Mouse (Mus musculus) adrenal gland, adult 8-10 months (tissue): Measurements from ENCODE around the gene Slc28a2. TPM values are rescaled to one million over a fixed set of nuclear protein-coding genes. Genes with fewer than 3 reads are reported as not detected.
A peak's percentile ranks its signal among the peaks of the same experiment; 100 is the strongest.
"Not testable (repeated sequence)": the region's sequence is repeated elsewhere in the genome, so short reads cannot be mapped to it uniquely, and the experiment has no call there.

Experiments used
- DNase-seq: peaks from one replicate; pipeline ENCODE4 v3.0.0; 2022
- total RNA-seq, 4 experiments: library from RNA; stranded (reverse); gene quantifications; 2 replicates each; pipeline ENCODE4 v1.2.4; 2022

The Slc28a2 gene
- total RNA-seq, 4 experiments from 2014 or later, result 0.84 to 4.8 (median 2.1) TPM

DNA sequence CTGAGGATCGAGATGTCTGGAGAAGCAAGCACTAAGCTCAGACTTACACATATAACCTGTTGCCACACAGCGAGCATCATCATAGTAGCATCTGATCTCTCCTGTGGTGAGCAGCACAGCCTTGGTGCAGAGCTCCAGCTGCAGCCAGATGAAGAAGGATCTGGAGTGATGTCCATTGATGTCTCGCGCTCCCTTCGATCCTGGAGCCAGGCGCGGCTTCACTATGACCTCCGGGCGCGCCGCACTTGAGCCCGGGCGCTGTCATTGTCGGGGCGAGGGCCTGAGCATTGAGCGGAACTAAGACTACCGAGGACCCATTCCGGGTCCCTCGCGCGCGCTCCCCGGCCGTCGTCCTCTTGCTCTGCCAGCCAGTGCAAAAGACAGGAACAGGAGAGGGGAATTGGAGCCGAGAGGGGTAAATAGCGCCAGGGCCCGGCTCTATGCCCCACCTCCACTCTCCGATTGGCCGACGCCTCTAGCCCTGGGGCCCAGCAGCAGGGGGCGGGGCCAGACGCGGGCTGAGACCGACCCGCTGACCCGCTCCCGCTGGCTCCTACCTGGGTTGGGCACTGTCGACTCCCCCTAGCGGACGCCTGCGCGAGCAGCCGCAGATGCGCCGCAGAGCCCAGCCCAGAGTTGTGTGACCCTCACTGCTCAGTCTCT is 41.2 kb downstream of the Slc28a2 start:
- peak; percentile 91 for DNase-seq

DNA sequence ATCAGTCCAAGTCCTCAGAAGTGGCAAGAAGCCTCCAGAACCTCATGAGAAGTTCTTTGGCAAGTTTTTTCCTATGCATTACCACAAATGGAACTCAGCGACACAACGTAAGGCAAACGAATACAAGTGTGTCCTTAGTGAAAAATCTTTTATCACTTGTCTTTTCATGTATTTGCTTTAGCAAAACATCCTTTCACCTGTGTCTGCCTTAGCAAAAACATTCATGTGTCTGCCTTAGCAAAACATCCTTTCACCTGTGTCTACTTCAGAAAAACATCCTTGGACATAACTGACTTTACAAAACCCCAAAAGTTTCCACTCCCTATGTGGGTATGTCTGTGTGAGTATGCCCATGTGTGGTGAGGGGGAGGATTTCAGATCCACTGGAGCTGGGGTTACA is 42.9 kb downstream of the Slc28a2 start:
- no peak for DNase-seq

DNA sequence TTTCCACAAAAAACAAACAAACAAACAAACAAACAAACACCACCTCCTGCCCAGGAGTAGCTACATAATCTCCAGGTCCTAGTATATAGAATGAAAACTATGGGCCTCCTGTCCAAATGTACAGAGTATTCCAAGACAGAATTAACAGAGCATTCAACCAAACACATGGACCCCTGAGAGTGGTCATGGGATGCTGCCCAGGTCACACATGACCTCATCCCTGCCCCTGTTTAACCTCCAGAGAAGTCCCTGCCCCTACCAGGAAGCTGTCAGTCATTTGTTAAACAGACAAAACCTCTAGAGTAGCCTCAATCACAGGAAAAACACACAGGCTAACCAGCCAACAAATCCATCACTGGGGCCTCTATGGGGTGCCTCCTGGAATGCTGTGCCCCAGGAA is 50.3 kb downstream of the Slc28a2 start:
- no peak for DNase-seq

DNA sequence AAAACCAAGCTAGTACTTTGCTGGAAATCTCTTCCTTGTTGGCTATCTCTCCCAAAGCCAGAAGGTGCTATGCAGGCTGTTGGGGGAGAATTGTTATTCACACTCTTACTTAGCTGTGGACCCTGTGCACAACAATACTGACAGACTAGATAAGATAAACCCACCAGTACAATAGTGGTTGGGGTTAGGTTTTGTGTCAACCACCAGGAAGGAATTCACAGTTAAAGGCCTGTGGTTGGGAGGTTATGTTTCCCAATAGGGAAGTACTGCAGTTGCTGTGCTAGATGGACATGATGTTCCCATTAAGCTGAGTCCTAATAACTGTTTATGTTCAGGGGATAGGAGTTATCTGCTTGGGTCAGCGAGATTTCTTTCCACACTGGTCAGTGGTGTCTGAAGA is 57.5 kb downstream of the Slc28a2 start:
- not testable (repeated sequence) for DNase-seq

DNA sequence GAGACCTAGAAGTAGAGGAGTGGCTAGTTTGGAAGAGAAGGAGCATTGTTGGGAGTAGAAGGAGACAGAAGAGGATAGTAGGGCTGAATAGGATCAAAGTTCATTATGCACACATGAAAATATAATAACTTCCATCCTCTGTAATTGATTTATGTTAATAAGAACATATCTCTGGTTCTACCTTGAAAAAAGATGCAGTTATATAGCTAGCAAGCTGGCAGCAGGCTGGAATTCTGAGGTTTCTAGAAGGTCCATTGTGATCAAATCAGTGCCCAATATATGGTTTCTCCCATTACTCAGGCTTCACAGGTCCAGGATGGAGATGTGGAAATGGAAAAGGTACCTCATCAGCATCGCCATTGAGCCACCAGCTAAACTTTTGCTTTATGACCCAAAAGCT is 58.4 kb downstream of the Slc28a2 start, which contains the start of gene Gm14085:
Gene Gm14085 (plus strand): TSS at position 301 of the 400 bp plus-strand sequence.
- no peak for DNase-seq

DNA sequence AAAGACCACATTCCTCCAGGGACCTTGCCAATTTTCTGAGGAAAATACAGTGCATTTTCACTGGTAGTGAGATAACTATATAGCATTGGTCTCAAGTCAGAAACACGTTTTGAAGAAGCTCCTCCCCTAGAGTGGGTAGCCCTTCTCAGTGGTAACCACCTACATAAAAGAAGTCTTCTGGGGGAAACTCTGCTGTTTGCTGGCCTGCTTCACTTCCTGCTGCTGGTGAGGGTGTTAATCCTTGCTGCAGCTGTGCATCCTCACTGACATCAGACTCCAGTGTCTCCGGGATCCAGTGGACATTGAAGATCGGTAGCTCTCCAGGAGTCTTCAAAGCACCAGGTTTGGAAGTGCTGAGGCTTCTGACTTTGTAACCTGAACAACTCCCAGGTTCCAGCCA is 59.4 kb downstream of the Slc28a2 start:
- not testable (repeated sequence) for DNase-seq

DNA sequence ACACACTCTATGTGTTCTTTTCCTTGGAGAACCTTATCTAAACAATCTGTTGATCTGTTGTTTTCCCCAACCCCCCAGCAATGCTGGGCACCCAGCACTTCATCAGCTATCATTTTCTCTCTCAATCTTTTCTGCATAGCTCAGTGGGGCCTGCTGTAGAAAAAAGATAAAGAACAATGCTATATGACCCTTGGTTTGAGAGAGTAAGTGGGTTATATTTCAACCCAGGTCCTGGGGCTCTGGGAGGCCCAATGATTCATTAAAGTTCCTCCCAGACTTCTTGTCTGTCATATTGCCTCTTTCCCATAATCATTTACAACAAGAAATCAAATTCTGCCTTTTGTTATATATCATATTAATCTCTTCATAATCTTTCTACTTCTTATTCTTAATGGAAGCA is 59.8 kb downstream of the Slc28a2 start:
- DNase-seq, result not testable (repeated sequence)

DNA sequence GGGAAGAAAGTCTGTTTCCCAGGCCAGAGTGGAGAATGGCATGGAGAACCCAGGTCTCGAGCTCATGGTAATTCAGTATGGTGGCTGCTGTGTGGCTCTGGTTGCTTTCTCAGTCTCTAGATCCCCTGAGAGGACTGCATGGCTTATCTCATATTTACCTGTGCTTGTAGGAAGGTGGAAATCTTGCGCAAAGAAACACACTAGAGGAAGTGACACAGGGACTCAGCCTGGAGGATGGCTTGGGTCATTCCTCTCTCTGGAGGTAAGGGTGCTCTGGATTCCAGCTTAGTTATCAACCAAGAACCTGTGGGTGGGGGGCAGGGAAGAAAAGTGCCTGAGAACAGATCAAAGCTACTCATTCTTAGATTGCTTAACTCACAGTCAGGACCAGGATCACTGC is 60.4 kb downstream of the Slc28a2 start:
- no peak for DNase-seq

Other genes with a start within 250 kb of the Slc28a2 start
- under 1 TPM in 1 of 4 experiments, not detected in 3; 0.09 TPM for gene Patl2, start 240.3 kb upstream of the Slc28a2 start, total RNA-seq
- not detected for gene Terb2, start 240.2 kb upstream of the Slc28a2 start, total RNA-seq
- 100 to 1,000 TPM in 2 of 4 experiments, 10 to 100 TPM in 2; 83.1 to 149 (median 112) TPM for gene Sord, start 191.7 kb upstream of the Slc28a2 start, total RNA-seq
- gene Duox2, start 128.0 kb upstream of the Slc28a2 start, total RNA-seq, result not detected
- gene Duoxa2, start 127.6 kb upstream of the Slc28a2 start, total RNA-seq, result not detected
- gene Duoxa1, start 112.7 kb upstream of the Slc28a2 start, total RNA-seq, result under 1 TPM; 0.20 to 0.52 (median 0.32) TPM
- under 1 TPM in 2 of 4 experiments, not detected in 2; 0.06 to 0.13 TPM for gene Duox1, start 110.8 kb upstream of the Slc28a2 start, total RNA-seq
- gene Shf, start 57.3 kb upstream of the Slc28a2 start, total RNA-seq, result 10 to 100 TPM in 2 of 4 experiments, 1 to 10 TPM in 2; 8.1 to 18.5 (median 13.8) TPM
- gene Gm14085, start 58.5 kb downstream of the Slc28a2 start, total RNA-seq, result under 1 TPM in 2 of 4 experiments, not detected in 2; 0.15 to 0.17 TPM
- gene Gatm, start 184.8 kb downstream of the Slc28a2 start, total RNA-seq, result 10 to 100 TPM in 1 of 4 experiments, 1 to 10 TPM in 3; 5.3 to 10.8 (median 7.5) TPM
- 1 to 10 TPM; 1.2 to 5.6 (median 1.9) TPM for gene AA467197, start 210.5 kb downstream of the Slc28a2 start, total RNA-seq